Mouse (Mus musculus) lung, embryonic 16.5 days (tissue): ENCODE measurements around the gene Egfem1. TPM values are rescaled to one million over a fixed set of nuclear protein-coding genes. Genes with fewer than 3 reads are reported as not detected.

Experiments used
- ATAC-seq: fragments of 200-750 bp; cut with Nextera tagmentation; 2 replicates; pipeline ENCODE4 v1.8.0; 2017; ENCODE audit warnings: low read depth, mild to moderate bottlenecking, moderate library complexity
- H3K27ac ChIP-seq: fragments of 300-500 bp; sonication (generic); 2 replicates; pipeline ENCODE4 v1.5.1; 2014; ENCODE audit warnings: mild to moderate bottlenecking, control low read depth, low read length
- H3K27me3 ChIP-seq: fragments of 300-500 bp; sonication (generic); 2 replicates; pipeline ENCODE4 v1.6.1; 2014; ENCODE audit warnings: low read depth, low read length, mixed read lengths; ENCODE audit not compliant: control insufficient read depth, insufficient read depth
- H3K36me3 ChIP-seq: fragments of 300-500 bp; sonication (generic); 2 replicates; pipeline ENCODE4 v1.6.1; 2014; ENCODE audit warnings: low read length; ENCODE audit not compliant: control insufficient read depth, insufficient read depth
- H3K4me1 ChIP-seq: fragments of 300-500 bp; sonication (generic); replicated peaks from 2 replicates; pipeline ENCODE4 v1.6.1; 2014; ENCODE audit warnings: low read length, mixed read lengths; ENCODE audit not compliant: control insufficient read depth, insufficient read depth
- H3K4me2 ChIP-seq: fragments of 300-500 bp; sonication (generic); 2 replicates; pipeline ENCODE4 v1.6.1; 2014; ENCODE audit warnings: low read depth, low read length, control low read depth
- H3K4me3 ChIP-seq: fragments of 300-500 bp; sonication (generic); 2 replicates; pipeline ENCODE4 v1.5.1; 2014; ENCODE audit warnings: mild to moderate bottlenecking, low read length, control low read depth
- H3K9ac ChIP-seq: fragments of 300-500 bp; sonication (generic); 2 replicates; pipeline ENCODE4 v1.6.1; 2014; ENCODE audit warnings: low read length, control low read depth
- H3K9me3 ChIP-seq: fragments of 300-500 bp; sonication (generic); 2 replicates; pipeline ENCODE4 v1.6.1; 2016; ENCODE audit warnings: low read length; ENCODE audit not compliant: control insufficient read depth
- WGBS: fragments of 180-500 bp; shearing (Covaris S2); extraction: QIAGEN DNeasy Blood & Tissue Kit; methylation state at CpG from one replicate; pipeline ENCODE4 v1.1.7; 2014; 5-methylcytosine and 5-hydroxymethylcytosine counted together
- polyA plus RNA-seq: library from polyadenylated mRNA; unstranded; fragments of >200 nt; fragmentation: Nextera tagmentation; extraction: Ambion mirVana; gene quantifications from 2 replicates; pipeline ENCODE4 v1.2.1, GENCODE M21; 2015

Gene Egfem1
- polyA plus RNA-seq, 1 experiment from 2014 or later, result 18.5 TPM

GRCm38 (mm10) chr3:29176991-29177390, 95.2 kb downstream of the Egfem1 start:
- no peaks in the 10 kb centered on the region for H3K36me3 ChIP-seq
- H3K4me3 ChIP-seq, result no peak overlapping the region
- 0 out of 2 replicates have a peak overlapping the region, but pooled peaks have one; percentile 43 for H3K27ac ChIP-seq
- H3K9ac ChIP-seq, result no peak overlapping the region
- ATAC-seq, result peak; percentile 98
- peaks cover 5% of the 10 kb centered on the region; the same call in 1 of the 2 replicates for H3K4me1 ChIP-seq
- no peak overlapping the region for H3K4me2 ChIP-seq
- no peaks in the 10 kb centered on the region for H3K9me3 ChIP-seq
- no peaks in the 10 kb centered on the region for H3K27me3 ChIP-seq

DNA sequence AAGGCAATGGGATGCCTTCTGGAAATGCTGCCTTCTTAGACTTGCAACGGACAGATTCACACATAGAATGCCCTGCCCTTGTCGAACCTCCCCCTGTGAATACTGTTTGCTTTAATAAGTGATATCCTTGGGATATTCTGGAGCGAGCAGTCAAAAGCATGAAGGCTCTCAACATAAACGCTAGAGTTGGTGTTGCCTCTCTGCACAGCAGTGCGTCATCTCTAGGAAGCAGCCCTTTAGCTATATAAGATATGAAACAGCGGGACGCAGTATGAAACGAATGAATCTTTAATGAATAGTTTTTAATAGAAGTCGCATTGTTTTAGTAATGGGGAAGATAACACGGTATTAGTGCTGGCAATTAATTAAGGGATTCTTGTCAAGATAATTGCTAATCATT, 101.2 kb downstream of the Egfem1 start:
- H3K4me2 ChIP-seq, result no peak overlapping the region
- no peaks in the 10 kb centered on the region for H3K9me3 ChIP-seq
- 64% methylated on average over 10 of the region's 10 CpGs for WGBS
- no peaks in the 10 kb centered on the region for H3K27me3 ChIP-seq
- H3K36me3 ChIP-seq, result no peaks in the 10 kb centered on the region
- H3K4me3 ChIP-seq, result no peak overlapping the region
- ATAC-seq, result no peak
- peaks cover 3% of the 10 kb centered on the region; the same call in 1 of the 2 replicates for H3K4me1 ChIP-seq
- no peak overlapping the region for H3K27ac ChIP-seq
- H3K9ac ChIP-seq, result no peak overlapping the region

DNA sequence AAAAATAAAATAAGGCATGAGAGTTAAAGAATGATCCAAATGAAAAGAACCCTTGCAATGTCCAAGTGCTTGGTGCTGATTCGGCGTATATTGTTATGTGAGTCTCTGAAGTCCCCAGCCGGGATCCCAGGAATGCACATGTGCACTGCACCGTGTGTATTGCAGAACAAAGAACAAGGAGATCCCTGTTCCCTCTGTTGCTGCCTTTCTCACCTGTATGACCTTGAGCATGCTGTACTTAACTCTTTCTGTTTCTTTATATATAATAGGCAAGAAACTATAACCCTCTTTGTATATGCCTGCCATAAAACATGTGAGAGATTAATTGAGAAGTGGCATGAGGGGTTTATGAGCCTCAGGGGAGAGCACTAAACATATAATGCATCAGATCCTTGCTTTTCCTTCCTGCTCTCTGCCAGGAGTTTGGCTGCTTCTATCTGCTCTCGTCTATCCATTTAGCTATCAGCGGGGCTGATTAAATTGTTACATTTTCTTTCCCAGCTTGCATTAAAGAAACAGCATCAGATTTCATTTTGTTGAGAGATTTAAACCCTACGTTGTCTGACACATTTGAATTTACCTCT, 101.9 kb downstream of the Egfem1 start:
- no peaks in the 10 kb centered on the region for H3K27me3 ChIP-seq
- H3K9ac ChIP-seq, result no peak overlapping the region
- H3K4me1 ChIP-seq, result peaks cover 3% of the 10 kb centered on the region; the same call in 1 of the 2 replicates
- no peak for ATAC-seq
- 44% methylated on average over 7 of the region's 7 CpGs for WGBS
- H3K4me2 ChIP-seq, result no peak overlapping the region
- no peak overlapping the region for H3K4me3 ChIP-seq
- H3K9me3 ChIP-seq, result no peaks in the 10 kb centered on the region
- H3K27ac ChIP-seq, result no peak overlapping the region
- no peaks in the 10 kb centered on the region for H3K36me3 ChIP-seq

GRCm38 (mm10) chr3:29184486-29185241, 102.8 kb downstream of the Egfem1 start:
- H3K9me3 ChIP-seq, result no peaks in the 10 kb centered on the region
- no peaks in the 10 kb centered on the region for H3K27me3 ChIP-seq
- WGBS, result 73% methylated on average over 7 of the region's 7 CpGs
- no peak overlapping the region for H3K4me2 ChIP-seq
- no peak overlapping the region for H3K27ac ChIP-seq
- H3K9ac ChIP-seq, result no peak overlapping the region
- no peak for ATAC-seq
- H3K36me3 ChIP-seq, result no peaks in the 10 kb centered on the region
- H3K4me3 ChIP-seq, result no peak overlapping the region
- H3K4me1 ChIP-seq, result peaks cover 3% of the 10 kb centered on the region; the same call in 1 of the 2 replicates

DNA sequence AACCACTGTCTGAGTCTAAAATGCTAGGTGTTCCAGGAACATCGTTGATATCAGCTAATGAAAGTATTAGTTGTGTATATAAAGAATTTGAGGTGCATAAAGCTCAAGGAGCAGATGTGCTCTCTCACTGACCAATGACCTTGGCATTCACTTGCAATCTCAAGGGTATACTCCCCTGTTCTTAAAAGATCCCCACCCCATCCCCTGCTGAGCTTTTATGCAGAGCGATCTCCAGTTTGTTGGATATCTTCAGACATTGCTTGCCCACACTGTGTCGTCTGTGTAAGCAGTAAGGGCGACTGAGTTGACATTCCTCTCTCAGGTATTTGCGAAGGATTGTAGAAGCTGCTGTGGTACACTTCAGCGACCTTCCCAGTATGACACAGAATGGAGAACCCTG, 108.4 kb downstream of the Egfem1 start:
- H3K27ac ChIP-seq, result no peak overlapping the region
- no peak overlapping the region for H3K4me3 ChIP-seq
- no peak overlapping the region for H3K4me2 ChIP-seq
- H3K4me1 ChIP-seq, result no peaks in the 10 kb centered on the region
- WGBS, result 59% methylated on average over 6 of the region's 6 CpGs
- no peaks in the 10 kb centered on the region for H3K9me3 ChIP-seq
- no peak for ATAC-seq
- no peaks in the 10 kb centered on the region for H3K36me3 ChIP-seq
- no peak overlapping the region for H3K9ac ChIP-seq
- H3K27me3 ChIP-seq, result no peaks in the 10 kb centered on the region

DNA sequence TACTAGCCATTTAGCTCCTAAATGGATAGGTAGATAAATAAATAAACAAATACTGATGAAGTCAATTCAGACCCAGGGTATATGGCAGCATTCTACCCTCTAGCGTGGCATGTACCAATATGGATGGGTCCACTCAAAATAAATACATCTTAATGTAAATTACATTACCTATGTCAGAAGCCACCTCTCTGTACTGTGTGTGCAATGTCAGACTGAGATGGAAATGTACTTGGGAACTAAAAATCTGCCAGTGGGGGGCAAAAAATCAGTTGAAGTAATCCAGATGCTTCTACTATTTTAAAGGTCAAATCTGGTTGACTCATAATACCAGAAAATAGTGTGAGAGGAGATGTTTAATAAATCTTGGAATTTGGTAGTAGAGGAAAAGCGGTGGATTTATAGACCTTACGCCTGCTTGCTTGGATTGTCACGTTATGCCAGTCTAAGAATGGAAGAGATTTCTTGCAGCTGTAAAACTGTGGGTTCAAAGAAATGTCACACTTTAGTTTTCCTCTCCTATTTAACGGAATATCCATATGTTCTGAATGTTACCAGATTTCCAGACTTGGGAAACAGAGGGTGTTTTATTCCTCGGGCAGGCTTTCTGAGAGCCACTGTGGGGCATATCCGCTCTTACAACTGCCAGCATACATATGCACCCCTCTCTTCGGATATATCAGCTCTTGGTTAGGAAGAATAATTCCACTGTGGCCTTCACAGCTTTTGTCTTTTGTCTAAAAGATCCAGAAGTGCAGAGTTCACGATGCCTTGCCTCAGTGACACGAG, 116.1 kb downstream of the Egfem1 start:
- Histone ChIP-seq H3K4me3 (no peak overlapping the region), H3K4me2 (no peak overlapping the region), H3K9ac (no peak overlapping the region), H3K4me1 (no peaks in the 10 kb centered on the region), H3K36me3 (no peaks in the 10 kb centered on the region), H3K9me3 (no peaks in the 10 kb centered on the region), H3K27me3 (no peaks in the 10 kb centered on the region), H3K27ac (no peak overlapping the region)
- WGBS, result 77% methylated on average over 10 of the region's 10 CpGs
- no peak for ATAC-seq

DNA sequence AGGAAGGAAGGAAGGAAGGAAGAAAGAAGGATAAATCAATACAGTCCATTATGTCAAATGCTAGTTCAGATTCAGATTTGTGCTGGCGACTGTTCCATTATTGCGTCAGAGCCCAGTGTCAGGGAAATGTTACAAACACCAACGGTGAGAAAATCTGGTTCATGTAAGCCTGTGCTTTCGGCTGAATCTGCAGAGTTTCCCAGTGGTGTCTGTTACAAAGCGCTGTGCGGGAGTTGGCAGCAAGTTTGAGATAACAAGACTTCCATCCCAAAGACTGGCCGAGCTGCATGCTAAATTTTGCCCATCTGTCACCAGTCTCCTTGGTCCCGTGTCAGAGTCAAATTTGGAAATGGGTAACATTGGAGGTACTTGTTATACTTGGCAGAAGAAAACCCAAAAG, 118.8 kb downstream of the Egfem1 start:
- Histone ChIP-seq H3K9ac (no peak overlapping the region), H3K27ac (no peak overlapping the region), H3K4me1 (no peaks in the 10 kb centered on the region), H3K36me3 (no peaks in the 10 kb centered on the region), H3K4me2 (no peak overlapping the region), H3K9me3 (no peaks in the 10 kb centered on the region), H3K4me3 (no peak overlapping the region), H3K27me3 (no peaks in the 10 kb centered on the region)
- 0 out of 2 replicates have a peak, but pooled peaks have one; percentile 47 for ATAC-seq
- WGBS, result 44% methylated on average over 8 of the region's 8 CpGs

GRCm38 (mm10) chr3:29202536-29202935, 120.7 kb downstream of the Egfem1 start:
- no peak overlapping the region for H3K4me3 ChIP-seq
- no peaks in the 10 kb centered on the region for H3K9me3 ChIP-seq
- ATAC-seq, result no peak
- no peaks in the 10 kb centered on the region for H3K4me1 ChIP-seq
- H3K27ac ChIP-seq, result no peak overlapping the region
- no peaks in the 10 kb centered on the region for H3K27me3 ChIP-seq
- no peak overlapping the region for H3K9ac ChIP-seq
- H3K36me3 ChIP-seq, result no peaks in the 10 kb centered on the region
- 84% methylated on average over 6 of the region's 6 CpGs for WGBS
- H3K4me2 ChIP-seq, result no peak overlapping the region

DNA sequence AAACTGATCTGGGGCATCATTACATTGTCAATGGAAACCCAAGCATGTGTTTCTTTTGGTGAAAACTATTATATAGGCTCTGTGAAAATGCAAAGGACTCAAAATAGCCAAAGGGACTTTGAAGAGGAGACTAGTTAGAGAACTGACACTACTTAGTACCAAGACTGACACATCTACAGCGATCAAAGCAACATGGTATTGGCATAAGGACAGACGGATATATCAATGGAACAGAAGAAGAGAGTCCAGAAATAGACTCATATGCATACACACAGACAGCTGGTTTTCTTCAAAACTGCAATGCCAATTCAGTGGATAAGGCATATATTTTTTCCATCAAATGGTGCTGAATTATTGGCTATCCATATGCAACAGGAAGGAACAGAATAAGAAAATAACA, 140.6 kb downstream of the Egfem1 start:
- Histone ChIP-seq H3K4me2 (no peak overlapping the region), H3K9ac (no peak overlapping the region), H3K27me3 (no peaks in the 10 kb centered on the region), H3K9me3 (no peaks in the 10 kb centered on the region), H3K27ac (no peak overlapping the region), H3K36me3 (no peaks in the 10 kb centered on the region), H3K4me1 (no peaks in the 10 kb centered on the region), H3K4me3 (no peak overlapping the region)
- ATAC-seq, result no peak
- 82% methylated on average over 2 of the region's 2 CpGs for WGBS
